Mouse (Mus musculus) kidney, adult 9 months (tissue): ENCODE data around the gene Ephb1.

Source experiments
- DNase-seq: peaks from one replicate; pipeline ENCODE4 v3.0.0; 2022

Gene Ephb1

DNA sequence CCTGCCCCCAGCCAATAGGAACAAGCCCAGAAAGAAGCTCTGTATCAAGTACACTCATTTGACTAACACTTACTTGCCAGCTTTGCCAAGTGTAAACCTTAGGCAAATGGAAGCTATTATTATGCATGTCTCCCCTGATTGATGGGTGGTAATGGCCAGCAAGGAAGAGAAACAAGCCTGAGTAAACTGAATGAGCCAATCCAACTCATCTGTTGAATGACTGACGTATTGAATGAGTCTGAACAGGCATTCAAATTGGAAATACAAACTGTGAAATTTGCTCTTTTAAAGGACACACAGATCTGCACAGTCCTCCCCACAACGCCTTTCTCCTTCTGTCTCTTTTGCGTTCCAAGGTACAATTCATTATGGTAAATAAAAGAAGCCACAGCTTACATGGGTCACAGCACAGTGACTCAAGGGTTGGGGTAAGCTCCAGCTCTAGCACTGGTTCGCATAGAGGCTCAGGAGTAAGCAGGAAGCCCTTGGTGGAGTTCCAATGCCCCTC, 119.0 kb downstream of the Ephb1 start:
- no peak for DNase-seq

DNA sequence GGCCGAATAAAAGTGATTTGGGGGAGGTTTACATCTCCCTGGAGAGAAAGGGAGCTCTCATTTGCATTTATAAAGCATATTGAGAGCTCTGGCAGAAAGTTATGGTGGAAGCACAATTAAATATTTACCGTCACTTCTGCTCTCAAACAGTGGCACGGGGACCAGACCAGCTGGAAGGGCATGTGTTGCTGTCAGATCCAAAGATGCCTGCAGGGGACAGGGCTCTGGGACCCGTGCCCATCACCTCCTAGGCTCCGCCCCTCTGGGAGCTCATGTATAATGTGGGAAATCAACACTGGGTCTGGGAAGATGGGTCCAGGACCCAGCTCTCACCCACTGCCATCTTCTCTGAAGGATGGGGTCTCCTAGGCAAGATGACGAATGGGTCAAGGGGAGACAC, 123.2 kb downstream of the Ephb1 start:
- no peak for DNase-seq

DNA sequence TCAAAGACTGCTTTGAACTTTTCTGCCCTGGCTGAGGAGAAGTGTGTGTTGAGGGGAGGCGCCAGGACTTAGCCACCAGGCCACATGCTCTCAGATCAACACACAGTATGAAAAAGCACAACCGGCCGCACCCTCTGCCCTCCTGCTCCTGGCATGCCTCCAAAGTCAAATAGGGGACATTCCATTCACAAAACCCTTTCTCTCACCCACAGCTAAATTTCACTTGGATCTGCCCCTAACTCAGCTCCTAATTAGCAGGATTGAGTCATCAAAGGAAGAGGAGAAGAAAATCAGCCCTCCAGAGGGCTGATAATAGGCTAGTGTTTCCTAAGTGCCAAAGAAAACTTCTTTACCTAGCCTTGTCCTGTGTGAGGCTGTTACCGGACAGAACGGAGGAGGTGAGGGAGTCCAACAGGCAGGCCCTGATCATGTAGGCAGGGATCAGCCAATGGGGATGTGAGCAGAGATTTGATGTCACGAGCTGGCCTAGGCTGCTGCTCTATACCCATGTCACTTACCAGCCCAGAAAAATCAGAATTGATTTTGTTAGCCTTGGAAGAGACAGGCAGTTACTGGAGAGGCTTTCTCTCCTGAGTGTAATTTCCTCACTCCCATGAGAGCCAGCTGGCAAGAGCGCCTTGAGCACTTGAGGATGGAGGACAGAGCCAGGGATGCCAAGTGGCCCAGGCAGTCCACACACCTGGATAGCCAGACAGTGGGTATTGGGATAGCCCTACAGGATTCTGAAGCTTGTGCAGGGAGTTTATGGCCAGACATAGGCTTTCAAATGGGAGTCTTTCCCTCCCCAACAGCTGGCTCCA, 137.5 kb downstream of the Ephb1 start:
- DNase-seq, result no peak

DNA sequence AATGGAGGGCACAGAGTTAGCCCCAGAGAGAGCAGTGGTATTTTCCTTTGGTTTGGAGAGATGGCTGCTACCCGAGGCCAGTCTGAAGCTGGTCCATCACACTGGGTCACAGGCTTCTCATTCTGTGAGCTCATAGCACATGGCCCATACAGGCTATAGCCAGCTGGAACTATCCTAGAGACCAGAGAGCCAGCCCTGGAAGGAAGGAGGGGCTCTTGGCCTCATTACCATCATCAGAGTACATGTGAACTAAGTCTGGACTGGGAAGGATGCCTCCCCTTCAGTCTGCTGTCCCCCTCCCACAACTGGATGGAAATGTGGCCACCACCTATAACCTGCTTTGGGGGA, 142.5 kb downstream of the Ephb1 start:
- DNase-seq, result no peak

DNA sequence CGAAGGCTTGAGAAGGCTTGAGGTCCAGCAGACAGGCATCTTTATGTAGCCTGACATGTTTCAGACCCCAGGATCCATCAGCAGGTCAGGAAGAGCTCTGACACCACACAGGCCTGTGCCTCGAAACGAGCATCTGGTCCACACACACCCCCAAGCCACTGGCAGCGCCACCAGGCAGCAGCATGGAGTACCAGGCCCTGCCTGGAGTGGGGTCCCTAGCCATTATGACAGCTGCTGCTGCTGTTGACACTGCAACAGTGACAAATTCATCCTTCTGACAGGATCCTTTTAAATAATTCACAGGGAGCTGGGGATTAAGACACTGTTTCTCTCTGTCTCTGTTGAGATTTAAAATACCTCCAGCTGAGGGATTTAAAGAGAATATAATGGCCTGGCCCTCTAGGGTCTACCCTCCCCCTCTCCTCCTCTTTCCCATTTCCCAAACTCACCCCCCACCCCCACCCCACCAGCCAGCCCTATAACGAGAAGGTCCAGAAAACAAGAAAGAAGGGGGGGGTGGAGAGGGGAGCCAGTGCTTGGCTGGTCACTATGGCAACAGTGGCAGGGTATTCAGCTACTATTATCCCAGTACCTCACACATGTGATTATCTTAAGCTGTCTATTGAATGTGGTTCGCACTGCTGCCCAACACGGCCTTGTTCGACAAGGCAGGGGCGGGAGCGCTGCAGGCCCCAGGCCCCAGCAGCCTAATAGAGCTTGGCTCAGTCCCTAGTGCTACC, 143.0 kb downstream of the Ephb1 start:
- no peak for DNase-seq

DNA sequence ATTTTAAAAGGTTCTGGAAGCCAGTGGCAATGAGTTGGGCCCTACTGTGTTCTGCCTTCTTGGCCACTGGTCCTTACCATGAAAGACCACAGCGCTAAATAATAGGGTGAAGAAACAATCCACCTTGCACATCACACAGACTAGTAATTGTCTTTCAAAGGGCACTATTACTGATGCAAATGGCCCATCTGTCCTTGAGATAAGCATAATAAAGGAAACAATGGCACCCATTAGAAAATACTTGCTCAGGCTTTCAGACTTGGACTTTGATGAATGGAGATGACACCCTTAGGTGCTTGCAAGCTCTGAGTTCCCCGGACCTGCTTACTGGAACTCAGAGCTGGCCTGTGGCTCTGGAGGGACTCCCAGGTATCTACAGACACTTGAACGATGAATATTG, 149.0 kb downstream of the Ephb1 start:
- no peak for DNase-seq

DNA sequence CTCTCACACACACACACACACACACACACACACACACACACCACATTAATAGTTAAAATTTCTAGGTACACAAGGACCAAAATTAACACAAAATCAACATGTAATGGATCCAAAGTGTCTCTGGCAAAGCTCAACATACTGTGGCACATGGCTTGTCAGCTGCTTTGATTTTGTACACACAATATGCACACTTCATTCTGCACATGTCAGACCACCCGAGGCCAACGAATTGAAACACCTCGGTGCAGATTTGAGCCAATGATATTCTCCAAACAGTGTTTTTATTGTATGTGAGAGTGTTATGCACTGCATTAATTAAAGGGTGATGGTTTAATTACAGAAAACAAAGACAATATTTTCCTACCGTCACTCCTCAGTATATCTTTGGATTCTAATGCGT, 152.6 kb downstream of the Ephb1 start:
- DNase-seq, result no peak

DNA sequence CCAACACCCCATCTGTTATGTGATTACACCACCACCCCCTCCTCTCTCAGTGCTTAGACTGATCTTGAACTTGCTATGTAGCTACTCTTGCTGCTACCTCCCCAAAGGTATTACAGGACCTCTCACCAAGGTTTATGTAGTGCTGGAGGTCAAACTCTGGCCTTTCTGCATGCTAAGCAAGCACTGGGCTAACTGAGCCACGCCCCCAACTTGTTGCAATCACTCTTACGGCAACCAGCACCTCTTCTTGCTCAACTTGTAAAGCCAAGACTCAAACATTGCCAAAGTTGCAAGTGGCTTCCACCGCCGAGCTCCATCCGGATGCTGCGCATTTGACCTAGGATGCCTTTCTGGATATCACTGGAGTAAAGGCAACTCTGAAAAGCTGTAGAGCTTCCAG, 157.6 kb downstream of the Ephb1 start:
- DNase-seq, result no peak

DNA sequence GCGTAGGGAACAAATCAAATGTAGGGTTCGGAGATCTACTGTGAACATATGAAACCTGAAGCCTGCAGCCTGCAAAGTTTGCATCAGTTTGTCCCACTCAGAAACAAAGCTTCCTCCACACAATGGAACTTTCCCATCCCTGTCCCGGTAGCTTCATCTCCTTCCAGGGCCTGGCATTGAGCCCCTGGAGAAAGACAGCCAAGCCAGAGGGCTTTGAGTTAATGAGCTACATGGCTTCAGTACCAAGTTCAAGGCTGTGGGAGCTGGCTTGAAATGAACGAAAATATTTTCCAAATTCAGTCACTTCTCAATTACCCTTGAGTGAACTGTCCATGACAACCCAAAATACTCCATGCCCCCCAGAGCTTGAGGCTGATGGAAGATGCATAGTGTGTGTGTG, 160.4 kb downstream of the Ephb1 start:
- DNase-seq, result peak; percentile 24

DNA sequence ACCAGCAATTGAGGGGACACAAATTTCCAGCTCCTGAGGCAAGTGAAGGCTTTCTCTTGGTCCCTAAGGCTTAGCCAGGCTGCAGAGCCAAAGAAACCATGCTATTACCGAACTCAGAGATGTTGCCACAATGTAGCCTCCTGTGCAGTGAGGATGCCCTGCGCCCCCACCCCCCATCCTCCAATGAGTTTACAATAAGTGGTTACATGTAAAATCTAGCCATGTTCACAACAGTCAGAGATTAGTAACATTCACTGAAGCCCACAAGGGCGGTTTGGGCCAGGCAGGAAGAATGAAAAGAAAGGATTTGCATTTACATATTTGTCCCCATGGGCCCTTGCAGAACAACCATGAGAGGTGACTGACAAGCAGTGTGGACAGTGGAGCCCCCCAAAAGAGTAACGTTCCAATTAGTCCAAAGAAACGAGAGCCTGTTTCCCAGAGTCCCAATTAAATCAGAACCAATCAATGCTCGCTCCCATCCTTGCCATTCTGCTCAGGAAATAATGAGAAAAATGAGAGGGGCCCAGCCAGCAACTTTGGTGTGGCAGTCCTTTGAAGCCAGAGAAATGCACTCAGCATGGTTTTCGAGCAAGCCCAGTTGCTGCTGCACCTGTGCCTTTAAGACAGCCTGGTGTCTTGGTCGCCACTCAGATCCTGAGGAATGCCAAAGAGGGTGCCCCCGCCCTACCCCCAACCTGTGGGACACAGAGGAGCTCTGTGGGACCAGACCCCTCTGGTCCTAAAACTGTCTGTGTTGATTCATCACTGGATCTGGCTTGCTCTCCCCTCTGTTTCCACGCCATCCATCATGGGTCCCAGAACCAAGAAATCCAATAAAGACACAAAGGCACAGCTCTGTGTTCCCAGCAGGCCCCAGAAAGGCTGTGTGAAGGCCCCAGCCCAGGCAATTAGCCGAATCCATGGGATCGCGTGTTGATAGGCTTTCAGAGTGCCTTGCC, 161.5 kb downstream of the Ephb1 start:
- no peak for DNase-seq

DNA sequence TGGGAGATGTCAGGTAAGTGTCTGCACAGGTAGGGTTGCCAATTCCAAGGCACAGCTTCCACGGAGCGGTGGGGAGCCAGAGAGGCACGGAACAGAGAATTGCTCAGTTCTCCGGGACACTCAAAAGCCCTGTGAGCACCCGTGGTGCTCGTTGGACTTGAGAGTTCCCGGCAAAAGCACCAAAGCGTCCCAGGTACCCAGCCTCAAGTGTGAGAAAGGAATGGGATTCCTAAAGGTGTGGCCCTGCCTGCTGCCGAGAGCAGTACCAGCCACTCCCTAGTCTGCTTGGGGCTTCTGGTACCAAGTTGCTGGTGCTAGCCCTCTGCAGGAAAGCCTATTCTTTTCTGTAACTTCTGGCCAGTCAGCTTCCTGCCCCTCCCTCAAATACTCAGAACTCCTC, 164.4 kb downstream of the Ephb1 start:
- no peak for DNase-seq

DNA sequence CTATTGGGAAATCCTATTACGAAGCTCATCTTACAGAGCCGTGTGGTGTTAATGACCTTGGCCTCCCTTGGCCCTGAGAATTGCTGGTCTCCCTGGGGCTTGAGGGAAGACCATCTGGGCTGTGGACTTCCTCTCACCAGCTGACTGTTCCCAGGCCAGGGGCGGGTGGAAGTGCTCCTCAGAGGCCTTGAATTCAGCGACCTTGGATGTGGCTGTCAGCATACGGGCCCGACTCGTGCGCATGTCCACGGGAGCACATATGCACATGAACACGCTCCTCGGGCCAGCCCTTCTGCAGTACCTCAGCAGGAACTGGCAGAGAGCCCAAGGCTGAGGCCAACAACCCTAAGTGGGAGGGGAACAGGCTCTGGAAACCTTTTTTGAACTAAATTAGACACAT, 165.1 kb downstream of the Ephb1 start:
- DNase-seq, result peak; percentile 4

DNA sequence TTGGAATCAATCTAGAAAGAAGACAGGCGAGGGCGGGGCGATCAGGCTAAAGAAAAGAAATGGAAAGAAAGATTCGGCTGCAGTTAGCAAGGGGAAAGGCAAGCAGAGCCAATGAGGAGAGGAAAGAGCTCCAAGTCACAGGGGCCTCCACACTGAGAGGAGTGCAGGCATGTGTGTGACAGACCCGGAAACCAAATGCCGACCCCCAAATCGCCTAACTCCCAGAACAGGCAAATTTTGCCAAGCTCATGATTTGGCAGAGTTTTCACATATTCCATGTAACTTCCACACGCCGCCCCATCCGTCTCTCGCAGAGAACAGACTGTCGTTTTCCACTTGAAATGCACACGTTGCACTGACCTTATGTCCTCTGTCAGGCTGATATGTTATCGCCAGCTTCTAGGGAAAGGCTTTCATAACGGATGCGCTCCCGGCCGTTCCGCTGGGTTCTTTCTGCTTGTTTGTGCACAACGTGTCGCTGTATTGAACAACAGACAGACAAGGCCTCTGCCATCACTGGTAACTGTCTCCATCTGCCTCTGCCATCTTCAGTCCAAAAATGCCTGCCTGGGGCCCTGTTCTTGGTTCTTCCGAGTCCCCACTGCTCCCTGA, 170.7 kb downstream of the Ephb1 start:
- no peak for DNase-seq

DNA sequence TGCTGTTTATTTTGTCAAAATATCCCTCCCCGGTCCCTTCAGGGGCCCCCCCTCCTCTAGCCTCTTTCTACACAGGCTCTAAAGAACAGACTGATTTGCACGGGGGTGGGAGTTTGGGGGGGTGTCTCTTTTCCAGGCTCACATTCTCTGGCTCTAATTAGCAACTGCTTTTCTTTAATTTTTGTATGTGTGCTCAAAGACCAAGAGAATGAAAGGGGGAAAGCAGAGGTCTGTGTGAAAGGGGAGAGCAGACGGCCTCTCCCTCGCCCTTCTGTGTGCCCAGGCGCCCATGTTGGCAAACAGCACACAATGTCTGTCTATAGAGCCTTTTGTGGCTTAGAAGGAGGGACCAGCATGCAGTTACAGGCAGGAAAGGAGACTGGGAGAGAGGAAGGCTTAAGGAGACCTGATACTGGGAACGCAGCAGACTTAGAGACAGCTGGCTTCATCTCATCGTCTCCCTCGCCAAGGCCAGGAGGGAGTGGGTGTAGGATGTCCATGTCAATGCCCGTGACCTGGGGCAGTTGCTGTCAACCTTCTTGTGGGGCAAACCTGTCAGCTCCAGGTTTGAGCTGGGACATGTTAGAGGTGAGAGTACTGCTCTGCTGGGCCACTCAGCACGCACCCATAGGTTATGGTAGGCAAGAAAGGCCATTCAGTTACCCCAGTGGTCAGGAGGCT, 172.5 kb downstream of the Ephb1 start:
- no peak for DNase-seq

DNA sequence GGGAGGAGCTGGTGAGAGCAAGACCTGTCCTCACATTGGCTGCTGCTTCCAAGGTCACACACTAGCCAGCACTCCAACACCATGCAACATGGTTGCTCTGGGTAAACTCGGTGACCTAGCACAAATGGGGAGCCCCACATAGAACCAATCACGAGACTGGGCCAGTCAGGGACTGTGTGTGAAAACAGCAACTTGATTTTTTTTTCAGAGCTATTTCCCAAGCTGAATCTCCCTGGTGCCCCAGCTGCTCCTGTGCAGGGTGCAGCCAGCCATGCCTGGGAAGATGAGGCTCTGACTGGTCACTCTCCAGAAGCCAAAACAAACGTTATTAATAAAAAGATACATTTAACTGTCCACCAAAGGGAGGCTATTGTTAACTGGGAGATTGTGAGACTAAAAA, 173.2 kb downstream of the Ephb1 start:
- DNase-seq, result no peak

DNA sequence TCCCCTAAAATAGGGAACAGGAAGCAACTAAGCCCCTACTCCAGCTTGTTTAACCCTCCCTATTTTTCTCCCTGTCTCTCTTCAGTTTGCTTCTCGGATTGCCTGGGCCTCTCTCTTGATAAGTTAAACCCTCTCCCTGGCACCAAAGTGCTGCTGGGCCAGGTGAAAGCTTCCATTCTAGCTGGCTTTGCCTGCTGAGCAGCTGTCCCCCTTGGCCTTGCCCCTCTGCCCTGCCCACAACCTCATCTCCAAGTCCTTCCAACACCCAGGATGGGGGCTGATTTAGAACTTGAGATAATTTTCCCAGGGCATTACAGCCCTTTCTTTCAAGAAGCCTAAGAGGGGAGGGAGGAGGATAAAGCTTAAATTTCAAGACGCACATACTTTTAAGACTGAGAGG, 174.0 kb downstream of the Ephb1 start:
- DNase-seq, result no peak

DNA sequence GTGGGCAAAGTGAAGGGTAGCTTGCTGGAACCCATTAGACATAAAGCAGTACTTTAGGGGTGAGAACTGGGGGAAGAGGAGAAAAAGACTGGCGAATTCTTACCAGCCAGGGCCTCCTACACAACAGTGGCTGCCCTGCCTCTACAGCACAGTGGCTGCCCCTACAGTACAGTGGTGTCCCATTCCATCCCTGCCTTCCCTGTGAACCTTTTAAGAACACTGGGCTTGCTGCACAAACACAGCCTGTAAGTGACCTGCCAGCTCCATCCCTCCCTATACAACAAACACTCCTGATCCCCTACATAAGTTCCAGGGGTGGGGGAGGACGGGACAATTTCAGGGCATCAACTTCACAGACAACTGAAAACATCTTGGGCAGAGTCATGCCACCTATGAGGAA, 174.4 kb downstream of the Ephb1 start:
- DNase-seq, result no peak

DNA sequence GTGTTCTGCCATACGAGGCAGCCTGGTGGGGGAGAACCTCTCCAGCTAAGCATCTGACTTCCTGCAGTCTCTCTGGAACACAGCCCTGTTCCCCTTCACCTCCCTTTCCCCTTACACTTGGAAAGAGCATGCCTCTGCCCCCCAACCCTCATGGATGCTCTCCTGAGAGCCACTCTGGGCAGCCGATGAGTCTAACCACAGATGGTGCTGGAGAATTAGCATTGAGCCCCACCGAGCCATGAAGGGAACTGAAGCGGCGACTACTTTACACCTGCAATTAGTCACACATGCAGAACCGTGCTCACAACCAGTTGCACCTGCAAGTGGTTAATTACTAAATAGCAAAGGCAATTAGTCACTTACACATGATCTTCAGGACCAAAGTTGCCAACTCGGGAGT, 184.8 kb downstream of the Ephb1 start:
- DNase-seq, result no peak

DNA sequence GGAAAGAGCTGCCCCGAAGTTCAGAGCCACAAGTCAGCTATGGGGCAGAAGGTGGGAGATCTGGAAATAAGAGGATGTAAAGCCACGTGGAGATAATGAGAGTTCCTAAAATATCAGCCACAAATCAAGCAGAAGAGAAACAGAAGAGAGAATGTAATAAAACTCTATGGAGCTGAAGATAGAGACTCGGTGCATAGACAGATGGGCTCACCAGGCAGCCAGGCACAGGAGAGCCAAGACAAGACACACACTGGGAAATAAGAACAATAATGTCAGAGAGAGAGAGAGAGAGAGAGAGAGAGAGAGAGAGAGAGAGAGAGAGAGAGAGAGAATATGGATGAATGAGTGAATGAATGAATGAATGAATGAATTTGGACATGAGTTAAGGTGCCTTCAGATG, 198.6 kb downstream of the Ephb1 start:
- DNase-seq, result no peak

DNA sequence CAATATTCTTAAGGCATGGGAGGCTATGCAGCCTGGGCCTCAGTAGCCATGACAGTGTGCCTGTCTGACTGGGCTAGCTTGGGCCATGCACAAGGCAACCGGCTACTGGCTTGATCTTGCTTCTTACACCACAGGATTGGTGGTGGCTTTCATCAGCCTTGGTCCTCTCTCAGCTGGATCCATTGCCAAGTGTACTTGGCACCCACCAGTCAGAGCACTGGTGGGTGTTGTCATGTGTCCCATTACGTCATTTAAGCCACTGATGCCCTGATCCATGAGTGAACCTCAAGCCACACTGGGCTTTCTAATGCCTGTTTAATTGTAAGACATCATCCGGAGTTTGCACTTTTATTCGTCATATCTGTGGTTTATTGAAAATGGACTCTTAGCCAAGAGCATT, 215.3 kb downstream of the Ephb1 start:
- DNase-seq, result no peak

DNA sequence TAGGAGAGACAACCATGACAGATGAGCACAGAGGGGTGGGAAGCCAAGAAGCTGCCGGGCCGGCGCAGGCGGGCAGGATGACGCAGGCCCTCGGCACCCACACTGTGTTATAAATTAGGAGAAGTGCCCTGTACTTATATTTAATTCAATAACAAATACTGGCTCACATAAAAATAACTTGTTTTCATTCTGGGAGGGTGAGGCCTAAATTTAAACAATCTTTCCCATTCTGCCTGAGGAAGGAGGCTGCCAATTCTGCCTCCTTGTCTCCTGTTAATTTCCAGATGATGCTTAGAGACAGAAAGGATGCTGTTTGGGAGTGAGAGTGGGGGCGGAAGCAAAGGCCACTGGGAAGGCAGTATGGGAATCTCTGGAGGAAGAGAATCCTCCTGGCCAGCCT, 215.8 kb downstream of the Ephb1 start:
- no peak for DNase-seq

DNA sequence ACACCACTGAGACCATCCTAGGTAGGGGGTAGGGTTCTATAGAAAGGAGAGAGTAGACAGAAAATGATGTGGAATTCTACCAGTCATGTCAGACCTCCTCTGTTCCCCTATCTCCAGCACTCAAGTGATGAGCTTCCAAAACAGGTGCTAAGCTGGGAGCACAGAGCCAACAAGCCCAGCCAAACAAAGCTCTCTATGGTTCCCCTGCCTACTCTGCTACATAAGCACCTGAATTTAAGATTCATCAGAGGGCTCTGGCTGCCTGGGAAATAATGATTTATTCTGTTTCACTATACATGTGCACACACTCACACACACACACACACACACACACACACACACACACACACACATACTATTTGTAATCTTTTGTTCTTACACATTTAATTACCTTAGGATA, 216.3 kb downstream of the Ephb1 start:
- DNase-seq, result no peak
